Mouse (Mus musculus) forebrain, embryonic 11.5 days (tissue): ENCODE data around the gene Grk3. TPM values are rescaled to one million over a fixed set of nuclear protein-coding genes. Genes with fewer than 3 reads are reported as not detected.
A peak's percentile ranks its signal among the peaks of the same experiment; 100 is the strongest.

Experiments
- ATAC-seq: fragments of 200-750 bp; cut with Nextera tagmentation; replicated peaks from 2 replicates; pipeline ENCODE4 v1.8.0; 2017; ENCODE audit warnings: moderate TSS enrichment; ENCODE audit not compliant: low FRiP score
- DNase-seq: peaks from one replicate; pipeline ENCODE4 v3.0.0-alpha.2; 2017; ENCODE audit warnings: low spot score
- H3K27ac ChIP-seq: fragments of 300-500 bp; sonication (generic); 2 replicates; pipeline ENCODE4 v1.5.1; 2014; ENCODE audit warnings: low read depth, low read length
- H3K27me3 ChIP-seq: fragments of 300-500 bp; sonication (generic); 2 replicates; pipeline ENCODE4 v1.6.1; 2014; ENCODE audit warnings: mild to moderate bottlenecking, low read length, mixed read lengths; ENCODE audit not compliant: control insufficient read depth, insufficient read depth
- H3K36me3 ChIP-seq: fragments of 300-500 bp; sonication (generic); 2 replicates; pipeline ENCODE4 v1.6.1; 2014; ENCODE audit warnings: mild to moderate bottlenecking, low read length, moderate library complexity, mixed read lengths; ENCODE audit not compliant: control insufficient read depth, insufficient read depth
- H3K4me1 ChIP-seq: fragments of 300-500 bp; sonication (generic); replicated peaks from 2 replicates; pipeline ENCODE4 v1.6.1; 2014; ENCODE audit warnings: low read length, mixed read lengths; ENCODE audit not compliant: control insufficient read depth, insufficient read depth
- H3K4me2 ChIP-seq: fragments of 300-500 bp; sonication (generic); 2 replicates; pipeline ENCODE4 v1.6.1; 2014; ENCODE audit warnings: low read depth, mild to moderate bottlenecking, low read length, moderate library complexity, mixed read lengths; ENCODE audit not compliant: severe bottlenecking
- H3K4me3 ChIP-seq: fragments of 300-500 bp; sonication (generic); 2 replicates; pipeline ENCODE4 v1.5.1; 2014; ENCODE audit warnings: low read depth, low read length
- H3K9ac ChIP-seq: fragments of 300-500 bp; sonication (generic); 2 replicates; pipeline ENCODE4 v1.6.1; 2014; ENCODE audit warnings: low read length
- H3K9me3 ChIP-seq: fragments of 300-500 bp; sonication (generic); 2 replicates; pipeline ENCODE4 v1.6.1; 2016; ENCODE audit warnings: low read length, mixed read lengths; ENCODE audit not compliant: control insufficient read depth
- WGBS: fragments of 180-500 bp; shearing (Covaris S2); extraction: QIAGEN DNeasy Blood & Tissue Kit; methylation state at CpG from one replicate; pipeline ENCODE4 v1.1.7; 2014; 5-methylcytosine and 5-hydroxymethylcytosine counted together
- polyA plus RNA-seq: library from polyadenylated mRNA; unstranded; fragments of >200 nt; fragmentation: Nextera tagmentation; extraction: Ambion mirVana; gene quantifications from 2 replicates; pipeline ENCODE4 v1.2.1, GENCODE M21; 2014

The Grk3 gene
- polyA plus RNA-seq = 6.7 and 7.1 TPM in 2 replicates

DNA sequence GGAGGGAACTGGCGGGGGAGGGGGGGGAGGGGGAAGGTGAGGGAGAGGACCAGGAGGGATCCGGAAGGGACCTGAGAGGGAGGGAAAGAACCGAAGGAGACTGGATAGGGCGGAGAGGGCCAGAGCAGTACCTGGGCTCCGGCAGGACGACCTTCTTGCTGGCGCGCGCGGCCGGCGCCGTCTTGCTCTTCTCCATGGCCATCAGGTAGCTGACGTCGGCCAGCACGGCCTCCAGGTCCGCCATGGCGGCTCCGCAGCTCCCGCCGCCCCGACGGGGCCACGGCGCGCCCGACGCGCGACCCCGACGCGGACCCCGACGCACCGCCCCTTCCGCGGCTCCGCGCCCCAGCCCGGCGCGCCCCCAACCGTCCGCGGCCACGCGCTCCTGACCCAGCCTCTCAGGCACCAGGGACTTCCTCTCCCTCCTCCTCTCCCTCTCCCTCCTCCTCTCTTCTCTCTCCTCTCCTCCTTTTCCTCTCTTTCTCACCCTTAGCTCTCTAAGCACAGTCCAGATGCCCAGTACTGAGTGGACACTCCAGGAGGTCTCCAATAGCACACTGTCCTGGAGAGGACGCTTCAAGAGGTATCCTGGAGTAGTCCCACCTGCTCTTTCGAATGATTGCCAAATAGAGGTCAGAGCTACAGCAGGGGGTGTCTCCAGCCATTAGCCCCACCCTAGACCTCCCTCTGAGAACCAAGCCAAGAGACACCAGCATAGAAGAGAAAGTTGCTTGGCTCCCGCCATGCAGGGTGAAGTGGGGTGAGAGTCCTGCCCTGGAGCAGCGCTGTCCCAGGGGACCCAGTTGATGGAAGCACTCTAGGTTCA is at the start of gene Grk3:
Gene Grk3, minus strand, starts transcription at position 556 of the 826 bp plus-strand sequence.
- ATAC-seq = peak; percentile 66
- Histone ChIP-seq H3K27me3 (peaks cover 2% of the 10 kb centered on the region; the same call in 1 of the 2 replicates), H3K36me3 (no peaks in the 10 kb centered on the region), H3K9me3 (no peaks in the 10 kb centered on the region), H3K9ac (peak within 1 kb of the TSS; percentile 68), H3K4me1 (no peaks in the 10 kb centered on the region; the same call in 1 of the 2 replicates), H3K27ac (no peak within 1 kb of the TSS), H3K4me2 (peak within 1 kb of the TSS; percentile 66), H3K4me3 (peak within 1 kb of the TSS; percentile 53)
- peak; percentile 83 for DNase-seq
- WGBS = 5% methylated on average over 32 of the region's 52 CpGs

DNA sequence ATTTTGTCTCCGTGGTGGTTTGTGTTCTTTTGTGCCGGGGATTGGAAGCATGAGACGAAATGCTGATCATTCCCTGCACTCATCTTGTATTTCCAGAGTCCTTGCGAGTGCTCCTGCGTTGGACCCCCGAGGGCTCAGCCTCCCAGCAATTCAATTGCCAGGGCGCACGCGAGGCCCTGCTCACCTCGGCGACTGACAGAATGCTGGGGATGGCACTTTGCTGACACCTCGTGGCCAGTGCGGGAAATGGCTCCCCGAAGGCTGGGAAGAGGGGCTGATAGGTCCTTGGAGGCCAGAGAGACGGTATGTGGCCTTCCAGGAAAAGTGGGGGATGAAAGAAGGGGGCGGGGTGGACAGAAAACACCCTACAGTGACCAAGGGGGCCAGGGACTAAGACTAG is 38.7 kb upstream of the Grk3 start:
- Histone ChIP-seq H3K36me3 (no peaks in the 10 kb centered on the region), H3K27me3 (no peaks in the 10 kb centered on the region), H3K27ac (no peak overlapping the region), H3K4me2 (no peak overlapping the region), H3K4me1 (0 out of 2 replicates have a peak, but pooled peaks cover 2% of the 10 kb centered on the region), H3K4me3 (no peak overlapping the region), H3K9ac (no peak overlapping the region), H3K9me3 (no peaks in the 10 kb centered on the region)
- DNase-seq = peak; percentile 91
- WGBS = 6% methylated on average over 16 of the region's 16 CpGs
- no peak for ATAC-seq

DNA sequence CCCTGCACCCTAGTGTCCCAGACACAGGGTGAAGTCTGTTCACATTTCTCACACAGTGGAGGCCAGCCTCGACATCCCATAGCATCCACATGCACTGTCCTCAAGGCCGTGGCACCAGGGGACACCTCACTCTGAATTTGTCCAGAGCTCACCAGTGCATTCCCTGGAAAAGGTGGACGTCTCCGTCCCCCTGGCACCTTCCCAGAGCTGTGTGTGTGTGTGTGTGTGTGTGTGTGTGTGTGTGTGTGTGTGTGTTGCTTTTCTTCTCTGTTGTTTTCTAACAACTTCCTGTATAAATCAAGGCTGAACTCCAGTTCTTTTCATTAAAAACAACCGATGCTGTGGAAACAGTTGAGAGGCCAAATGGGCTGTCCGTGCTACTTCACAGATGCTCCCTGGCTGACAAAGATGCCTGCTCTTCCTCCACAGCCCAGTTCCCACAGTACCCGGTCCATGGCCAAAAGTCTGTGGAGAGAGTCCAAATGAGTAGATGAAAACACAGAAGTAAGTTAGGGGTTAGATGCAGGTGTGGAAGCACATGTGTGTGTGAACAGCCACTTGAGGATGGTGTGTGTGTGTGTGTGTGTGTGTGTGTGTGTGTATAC is 35.1 kb upstream of the Grk3 start:
- ATAC-seq (no peak), DNase-seq (no peak)
- H3K4me1 ChIP-seq = 0 out of 2 replicates have a peak, but pooled peaks cover 2% of the 10 kb centered on the region
- no peak overlapping the region for H3K27ac ChIP-seq
- no peaks in the 10 kb centered on the region for H3K9me3 ChIP-seq
- H3K36me3 ChIP-seq = no peaks in the 10 kb centered on the region
- no peaks in the 10 kb centered on the region for H3K27me3 ChIP-seq
- no peak overlapping the region for H3K4me2 ChIP-seq
- WGBS = 75% methylated on average over 7 of the region's 7 CpGs
- no peak overlapping the region for H3K4me3 ChIP-seq
- H3K9ac ChIP-seq = no peak overlapping the region

DNA sequence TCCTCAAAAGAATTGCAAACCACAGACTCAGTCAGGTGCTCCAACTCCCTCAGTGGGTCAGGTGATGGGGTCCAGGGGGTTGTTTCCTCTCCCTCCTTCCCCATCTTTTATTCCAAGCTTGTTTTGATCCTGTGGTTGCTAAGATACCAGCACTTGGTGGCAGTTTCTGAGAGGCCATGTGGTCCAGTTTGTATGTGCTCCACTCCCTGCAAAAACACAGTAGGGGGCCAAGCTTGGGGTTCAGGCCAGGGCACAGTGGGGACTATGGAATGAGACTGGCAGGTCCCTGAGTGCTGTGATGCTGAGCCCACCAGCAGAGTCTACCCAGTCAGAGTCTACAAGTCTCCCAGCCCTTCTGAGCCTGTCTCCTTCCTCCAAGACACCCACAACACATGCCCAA is 34.3 kb upstream of the Grk3 start:
- DNase-seq (no peak), ATAC-seq (no peak)
- no peak overlapping the region for H3K9ac ChIP-seq
- no peaks in the 10 kb centered on the region for H3K27me3 ChIP-seq
- H3K4me2 ChIP-seq = no peak overlapping the region
- H3K9me3 ChIP-seq = no peaks in the 10 kb centered on the region
- no peaks in the 10 kb centered on the region for H3K36me3 ChIP-seq
- H3K4me3 ChIP-seq = no peak overlapping the region
- H3K4me1 ChIP-seq = 0 out of 2 replicates have a peak, but pooled peaks cover 2% of the 10 kb centered on the region
- H3K27ac ChIP-seq = no peak overlapping the region

DNA sequence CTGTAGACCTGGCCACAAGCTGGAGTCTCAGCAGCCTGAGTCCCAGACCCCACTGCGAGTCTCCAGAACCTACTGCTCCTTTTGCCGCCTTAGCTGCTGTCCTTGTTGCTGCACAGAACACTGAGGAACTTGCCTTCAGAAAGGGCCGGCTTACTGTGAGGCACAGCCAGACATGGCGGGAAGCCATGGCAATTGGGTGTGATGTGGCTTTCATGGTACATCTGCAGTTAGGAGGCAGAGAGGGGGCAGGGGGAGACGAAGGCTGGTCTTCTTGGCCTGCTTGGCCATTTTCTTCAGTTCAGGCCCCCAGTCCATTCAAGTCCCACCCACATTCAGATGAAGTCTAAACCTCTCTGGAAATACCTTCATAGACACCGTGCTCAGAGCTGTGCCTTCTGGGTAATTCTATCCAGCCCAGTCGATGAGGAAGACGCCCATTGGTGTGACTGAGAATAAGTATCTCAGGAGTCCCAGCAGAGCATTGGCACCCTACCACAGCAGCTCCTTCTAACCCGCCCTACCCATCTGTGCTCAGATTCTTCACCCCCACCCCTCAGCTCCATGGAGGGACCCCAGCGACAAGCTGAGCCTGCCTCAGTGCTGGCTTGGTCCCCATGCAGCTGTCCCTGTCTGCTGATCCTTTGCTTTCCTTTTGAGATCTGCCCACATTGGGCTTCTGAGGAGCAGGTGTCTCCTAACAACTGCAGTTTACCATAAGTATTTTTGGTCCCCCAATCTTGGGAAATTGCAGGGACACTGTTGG is 30.1 kb upstream of the Grk3 start:
- Histone ChIP-seq H3K4me3 (no peak overlapping the region), H3K27me3 (no peaks in the 10 kb centered on the region), H3K9me3 (no peaks in the 10 kb centered on the region), H3K27ac (no peak overlapping the region), H3K4me1 (peaks cover 6% of the 10 kb centered on the region; the same call in 1 of the 2 replicates), H3K9ac (no peak overlapping the region), H3K36me3 (no peaks in the 10 kb centered on the region), H3K4me2 (no peak overlapping the region)
- ATAC-seq (no peak), DNase-seq (no peak)
- WGBS = 88% methylated on average over 10 of the region's 10 CpGs

DNA sequence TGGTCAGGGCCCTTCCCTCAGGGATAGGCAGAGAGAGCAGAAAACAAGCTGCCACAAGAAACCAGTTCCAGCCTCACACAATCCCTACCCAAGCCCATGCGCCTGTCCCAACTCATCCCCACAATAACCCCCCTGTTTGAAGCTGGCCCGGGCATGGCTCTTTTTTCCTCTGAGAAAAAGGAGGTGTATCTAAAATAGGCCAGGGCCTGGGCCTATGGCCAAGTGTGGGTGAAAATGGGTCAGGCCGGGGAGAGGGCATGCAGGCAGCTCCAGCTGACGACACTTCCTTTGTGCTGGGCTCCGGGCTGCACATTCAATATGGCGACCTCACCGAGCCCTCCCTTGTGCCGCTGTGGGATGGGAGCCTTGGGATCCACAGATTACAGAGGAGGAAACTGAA is 27.9 kb upstream of the Grk3 start:
- WGBS = 88% methylated on average over 8 of the region's 8 CpGs
- peaks cover 3% of the 10 kb centered on the region; the same call in 1 of the 2 replicates for H3K4me1 ChIP-seq
- H3K4me2 ChIP-seq = no peak overlapping the region
- no peaks in the 10 kb centered on the region for H3K36me3 ChIP-seq
- H3K27me3 ChIP-seq = no peaks in the 10 kb centered on the region
- DNase-seq (no peak), ATAC-seq (no peak)
- no peaks in the 10 kb centered on the region for H3K9me3 ChIP-seq
- H3K27ac ChIP-seq = no peak overlapping the region
- no peak overlapping the region for H3K9ac ChIP-seq
- H3K4me3 ChIP-seq = no peak overlapping the region

DNA sequence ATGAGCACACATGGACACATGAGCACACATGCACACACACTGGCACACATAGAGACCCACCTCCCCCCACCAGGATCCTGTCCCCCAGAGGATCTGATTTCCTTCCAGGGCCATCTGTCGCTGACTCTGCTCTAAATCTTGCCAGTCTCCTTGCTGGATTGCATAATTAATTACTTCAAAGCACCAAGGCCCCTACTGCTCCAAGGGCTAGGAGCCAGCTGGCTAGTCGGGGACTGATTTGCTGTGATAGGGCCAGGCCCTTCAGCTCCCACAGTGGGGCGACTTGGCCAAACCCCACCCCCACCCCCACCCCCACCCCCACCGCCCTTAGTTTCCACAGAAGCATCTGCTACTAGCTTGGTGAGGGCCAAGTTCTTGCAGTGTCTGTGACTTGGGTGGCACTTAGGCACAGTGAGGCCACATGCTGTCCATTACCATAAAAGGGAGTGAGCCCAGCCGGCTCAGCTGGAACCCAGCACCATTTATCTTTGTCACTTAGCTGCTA is 26.0 kb upstream of the Grk3 start:
- 18% methylated on average over 5 of the region's 5 CpGs for WGBS
- H3K4me1 ChIP-seq = peaks cover 3% of the 10 kb centered on the region; the same call in 1 of the 2 replicates
- no peaks in the 10 kb centered on the region for H3K36me3 ChIP-seq
- H3K9ac ChIP-seq = no peak overlapping the region
- H3K9me3 ChIP-seq = no peaks in the 10 kb centered on the region
- no peak overlapping the region for H3K4me3 ChIP-seq
- DNase-seq (peak; percentile 60), ATAC-seq (peak; percentile 80)
- H3K4me2 ChIP-seq = no peak overlapping the region
- H3K27me3 ChIP-seq = no peaks in the 10 kb centered on the region
- peak overlapping the region; percentile 31; the same call in 1 of the 2 replicates for H3K27ac ChIP-seq

DNA sequence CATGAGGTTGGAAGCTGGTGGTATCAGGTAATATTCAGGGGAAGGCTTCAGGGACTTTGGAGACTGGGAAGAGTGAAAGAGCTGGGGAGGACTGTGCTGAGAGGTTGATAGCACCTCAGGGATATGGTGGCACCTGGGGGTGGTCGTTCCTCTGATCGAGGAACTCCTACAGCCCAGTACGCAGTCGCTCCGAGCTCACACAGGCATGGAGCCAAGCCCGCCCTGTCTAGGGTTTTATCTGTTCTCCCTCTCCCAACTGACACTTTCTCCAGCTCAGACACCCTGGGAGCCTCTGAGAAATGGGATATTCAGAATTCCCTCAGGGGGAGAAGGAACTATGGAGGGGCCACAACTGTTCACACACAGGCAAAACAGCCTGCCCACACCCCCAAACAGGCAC is 25.2 kb upstream of the Grk3 start:
- no peaks in the 10 kb centered on the region for H3K36me3 ChIP-seq
- H3K9me3 ChIP-seq = no peaks in the 10 kb centered on the region
- H3K4me2 ChIP-seq = no peak overlapping the region
- DNase-seq (no peak), ATAC-seq (no peak)
- WGBS = 88% methylated on average over 6 of the region's 6 CpGs
- no peak overlapping the region for H3K9ac ChIP-seq
- H3K4me3 ChIP-seq = no peak overlapping the region
- peaks cover 3% of the 10 kb centered on the region; the same call in 1 of the 2 replicates for H3K4me1 ChIP-seq
- no peaks in the 10 kb centered on the region for H3K27me3 ChIP-seq
- H3K27ac ChIP-seq = no peak overlapping the region
